Mouse (Mus musculus): ENCODE data around the gene Pik3cd.

The Pik3cd gene

GRCm38 (mm10) chr4:149609256-149610025, 92.9 kb downstream of the Pik3cd start:
- DNase-seq (ENCODE audit: low read depth, low spot score), result no peak

GRCm38 (mm10) chr4:149608309-149608638, 94.1 kb downstream of the Pik3cd start:
- DNase-seq (ENCODE audit: low read depth, low spot score), result no peak

GRCm38 (mm10) chr4:149607591-149608308, 94.6 kb downstream of the Pik3cd start:
- no peak for DNase-seq (ENCODE audit: low read depth, low spot score)

- no peak for DNase-seq (ENCODE audit: low read depth, low spot score)
These were observed 95.5 kb downstream of the Pik3cd start for GRCm38 (mm10) chr4:149606766-149607358.

GRCm38 (mm10) chr4:149606056-149606455, 96.3 kb downstream of the Pik3cd start:
- no peak for DNase-seq (ENCODE audit: low read depth, low spot score)

- no peak for DNase-seq (ENCODE audit: low read depth, low spot score)
These were observed 97.9 kb downstream of the Pik3cd start for GRCm38 (mm10) chr4:149604518-149604917.

- no peak for DNase-seq (ENCODE audit: low read depth, low spot score)
These were observed 98.5 kb downstream of the Pik3cd start for GRCm38 (mm10) chr4:149603860-149604259.

GRCm38 (mm10) chr4:149602236-149602635, 100.1 kb downstream of the Pik3cd start:
- no peak for DNase-seq (ENCODE audit: low read depth, low spot score)

- no peak for DNase-seq (ENCODE audit: low read depth, low spot score)
These were observed 100.9 kb downstream of the Pik3cd start for GRCm38 (mm10) chr4:149601484-149601883.

- DNase-seq (ENCODE audit: low read depth, low spot score), result no peak
These were observed 102.2 kb downstream of the Pik3cd start for GRCm38 (mm10) chr4:149600130-149600529.

GRCm38 (mm10) chr4:149599549-149599948, 102.8 kb downstream of the Pik3cd start:
- no peak for DNase-seq (ENCODE audit: low read depth, low spot score)

Data from 3T3-L1 (cell line).